Mouse (Mus musculus): ENCODE measurements around the gene Wdr46.

Gene Wdr46

DNA sequence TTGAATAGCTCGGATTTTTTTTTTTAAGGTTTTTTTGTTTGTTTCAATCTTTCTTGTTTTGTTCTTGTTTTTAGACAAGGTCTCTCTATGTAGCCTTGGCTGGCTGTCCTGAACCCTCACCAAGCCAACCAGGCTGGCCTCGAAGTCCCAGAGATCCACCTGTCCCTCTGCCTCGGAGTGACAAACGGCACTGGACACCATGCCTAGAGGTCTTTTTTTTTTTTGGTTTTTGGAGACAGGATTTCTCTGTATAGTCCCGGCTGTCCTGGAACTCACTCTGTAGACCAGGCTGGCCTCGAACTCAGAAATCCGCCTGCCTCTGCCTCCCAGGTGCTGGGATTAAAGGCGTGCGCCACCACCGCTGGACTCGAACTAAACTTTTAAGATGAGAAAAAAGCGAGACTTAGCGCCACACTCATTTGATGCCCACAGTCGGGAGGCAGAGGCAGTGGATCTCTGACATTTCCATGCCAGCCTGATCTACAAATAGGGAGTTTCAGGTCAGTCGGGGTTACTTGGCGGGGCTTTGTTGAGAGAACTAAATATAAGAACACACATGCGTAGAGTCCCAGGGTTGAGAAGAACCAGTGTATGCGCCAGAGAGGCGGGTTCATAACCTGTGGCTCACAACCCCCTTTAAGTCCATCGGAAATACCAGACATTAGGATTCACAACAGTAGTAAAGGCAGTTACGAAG is 12.1 kb upstream of the Wdr46 start:
- no peak for DNase-seq (ENCODE audit: low read depth)

DNA sequence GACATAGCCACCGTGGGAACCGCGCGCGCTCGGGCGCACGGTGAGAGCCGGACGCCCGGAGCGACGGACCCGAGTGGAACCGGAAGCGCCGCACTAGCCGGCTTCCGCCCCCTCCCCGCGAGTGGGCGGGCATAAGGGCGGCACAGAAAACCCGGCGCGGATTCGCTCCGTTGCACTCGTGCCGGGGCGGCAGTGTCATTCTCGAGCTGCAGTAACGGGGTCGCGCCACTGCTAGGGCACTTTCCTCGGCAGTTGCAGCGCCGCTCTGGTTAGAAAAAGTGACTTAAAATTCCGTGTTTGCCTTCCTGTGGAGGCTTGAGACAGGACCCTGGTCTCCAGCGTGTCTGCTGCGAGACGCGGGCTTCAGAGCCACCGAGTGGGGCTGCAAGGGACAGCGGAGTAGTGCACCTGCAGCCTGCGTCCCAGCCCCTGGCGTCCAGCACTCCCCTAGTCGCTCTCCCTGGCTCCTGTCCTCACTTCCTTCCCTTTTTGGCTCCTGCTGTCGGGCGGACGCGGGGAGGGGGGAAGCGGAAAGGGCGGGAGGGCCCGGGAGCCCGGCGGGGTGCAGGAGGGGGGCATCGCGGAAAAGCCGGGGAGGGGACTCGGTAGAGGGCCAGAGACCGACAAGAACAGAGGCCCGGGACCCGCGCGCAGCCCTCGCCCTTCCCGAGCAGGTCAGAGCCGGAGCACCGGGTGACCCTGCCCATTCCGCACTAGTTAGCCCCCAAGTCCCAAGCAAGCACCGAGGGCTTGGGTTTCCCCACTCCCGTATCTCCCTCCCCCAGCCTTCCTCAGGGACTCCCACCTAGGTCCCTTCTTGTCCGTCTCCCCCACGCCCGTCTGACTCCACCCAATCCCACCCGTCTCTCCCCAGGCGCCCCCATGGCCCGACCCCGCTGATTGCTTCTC is 10.8 kb upstream of the Wdr46 start, which contains the start of gene Rgl2:
Gene Rgl2, plus strand, starts transcription at position 173 of the 909 bp plus-strand sequence.
- peak; percentile 96 for DNase-seq (ENCODE audit: low read depth)

DNA sequence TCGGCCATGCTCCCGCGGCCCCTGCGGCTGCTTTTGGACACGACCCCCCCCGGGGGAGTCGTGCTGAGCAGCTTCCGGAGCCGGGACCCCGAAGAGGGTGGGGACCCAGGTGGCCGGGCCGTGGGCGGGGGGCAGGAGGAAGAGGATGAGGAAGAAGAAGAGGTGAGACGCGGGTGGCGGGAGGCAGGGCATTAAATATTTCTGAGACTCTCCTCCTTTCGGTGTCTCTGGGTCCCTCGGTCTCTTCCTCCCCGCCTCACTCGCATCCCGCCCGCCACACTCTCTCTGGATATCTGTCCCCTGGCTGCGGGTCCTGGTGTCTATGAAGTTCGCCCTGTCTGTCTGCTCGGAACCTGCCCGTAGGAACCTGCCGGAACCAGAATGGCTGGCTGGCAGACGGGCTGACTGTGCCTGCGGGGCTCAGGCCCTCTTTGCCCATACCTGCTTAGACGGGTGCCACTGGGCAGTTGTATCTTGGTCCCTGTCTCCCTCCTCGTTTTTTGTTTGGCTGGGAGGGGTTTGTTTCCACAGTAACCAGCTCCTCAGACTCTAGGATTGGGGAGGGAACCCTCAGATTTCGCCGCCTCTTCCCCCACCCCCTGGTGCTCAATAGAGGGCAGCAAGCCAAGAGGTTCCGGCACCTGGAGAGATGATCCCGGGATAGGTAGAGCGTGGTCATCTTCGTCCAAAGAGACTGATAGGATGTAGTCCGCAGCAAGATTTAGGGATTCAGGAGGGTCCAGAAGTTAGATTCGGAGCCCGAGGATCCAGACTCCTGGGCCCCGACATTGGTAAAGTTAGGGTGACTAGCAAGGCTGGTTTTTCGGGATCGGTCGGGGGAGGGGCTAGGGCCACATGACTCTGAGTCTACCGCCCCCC is 9.9 kb upstream of the Wdr46 start:
- peak; percentile 87 for DNase-seq (ENCODE audit: low read depth)

- peak; percentile 68 for DNase-seq (ENCODE audit: low read depth)
These were observed 9.1 kb upstream of the Wdr46 start for GRCm38 (mm10) chr17:33931159-33931866.

DNA sequence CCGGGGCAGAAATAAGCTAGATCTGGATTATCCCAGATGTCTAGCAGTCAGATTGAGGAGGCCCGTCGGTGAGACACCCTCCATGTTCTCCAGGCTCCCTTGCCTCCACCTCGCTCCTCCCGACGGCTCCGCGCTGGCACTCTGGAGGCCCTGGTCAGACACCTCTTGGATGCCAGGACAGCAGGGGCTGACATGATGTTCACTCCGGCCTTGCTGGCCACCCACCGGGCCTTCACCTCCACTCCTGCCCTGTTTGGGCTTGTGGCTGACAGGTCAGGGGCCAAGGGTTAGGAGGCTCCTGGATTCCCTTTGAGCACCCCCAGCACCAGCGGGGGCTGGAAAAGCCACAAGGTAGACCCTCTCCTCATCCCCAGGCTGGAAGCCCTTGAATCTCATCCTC is 8.5 kb upstream of the Wdr46 start:
- DNase-seq (ENCODE audit: low read depth) = no peak

GRCm38 (mm10) chr17:33932448-33932847 is 8.0 kb upstream of the Wdr46 start:
- no peak for DNase-seq (ENCODE audit: low read depth)

GRCm38 (mm10) chr17:33932970-33933369 is 7.5 kb upstream of the Wdr46 start:
- DNase-seq (ENCODE audit: low read depth) = no peak

DNA sequence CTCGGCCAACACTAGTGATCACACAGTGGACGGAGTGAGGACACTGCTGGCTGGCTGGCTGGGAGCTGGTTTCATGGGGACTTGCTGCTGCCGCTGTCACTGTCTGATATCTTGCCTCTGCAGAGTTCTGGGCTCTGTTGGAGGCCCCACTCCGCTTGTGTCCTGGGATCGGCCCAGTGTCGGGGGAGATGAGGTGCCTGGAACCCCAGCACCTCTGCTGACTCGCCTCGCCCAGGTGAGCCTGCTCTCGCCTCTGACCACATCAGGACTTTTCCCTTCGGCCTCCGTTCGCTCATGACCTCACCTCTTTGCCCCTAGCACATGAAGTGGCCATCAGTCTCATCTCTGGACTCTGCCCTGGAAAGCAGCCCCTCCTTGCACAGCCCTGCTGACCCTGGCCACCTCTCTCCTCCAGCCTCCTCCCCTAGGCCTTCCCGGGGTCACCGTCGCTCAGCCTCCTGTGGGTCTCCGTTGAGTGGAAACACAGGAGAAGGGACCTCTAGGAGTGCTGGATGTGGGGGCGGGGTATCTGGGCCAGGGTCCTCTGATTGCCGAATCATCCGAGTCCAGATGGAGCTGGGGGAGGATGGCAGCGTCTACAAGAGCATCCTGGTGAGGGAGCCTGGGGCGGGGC is 4.9 kb upstream of the Wdr46 start:
- no peak for DNase-seq (ENCODE audit: low read depth)

GRCm38 (mm10) chr17:33936993-33937392 is 3.5 kb upstream of the Wdr46 start:
- DNase-seq (ENCODE audit: low read depth) = no peak

- no peak for DNase-seq (ENCODE audit: low read depth)
These were observed 1.7 kb upstream of the Wdr46 start for GRCm38 (mm10) chr17:33938783-33939182.

- peak; percentile 60 for DNase-seq (ENCODE audit: low read depth)
These were observed 521 bp downstream of the Wdr46 start for GRCm38 (mm10) chr17:33940981-33941380.

DNA sequence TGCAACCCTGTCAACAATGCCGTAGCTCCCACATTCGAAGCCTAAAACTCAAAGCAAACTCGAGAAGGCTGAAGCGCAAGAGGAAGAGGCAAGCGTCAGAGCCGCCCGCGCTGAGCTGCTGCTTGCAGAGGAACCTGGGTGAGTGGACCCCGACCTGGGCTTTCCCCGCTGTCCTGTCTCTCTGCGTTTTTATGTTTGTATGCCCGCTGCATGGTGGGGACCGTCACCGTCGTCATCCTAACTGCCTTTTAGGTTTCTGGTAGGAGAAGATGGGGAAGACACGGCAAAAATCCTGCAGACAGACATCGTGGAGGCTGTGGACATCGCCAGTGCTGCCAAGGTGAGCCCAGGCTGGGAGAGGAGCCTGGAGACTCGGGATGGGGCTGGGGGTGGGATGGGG is 921 bp downstream of the Wdr46 start:
- peak; percentile 46 for DNase-seq (ENCODE audit: low read depth)

- DNase-seq (ENCODE audit: low read depth) = no peak
These were observed 3.0 kb downstream of the Wdr46 start for GRCm38 (mm10) chr17:33943454-33943853.

DNA sequence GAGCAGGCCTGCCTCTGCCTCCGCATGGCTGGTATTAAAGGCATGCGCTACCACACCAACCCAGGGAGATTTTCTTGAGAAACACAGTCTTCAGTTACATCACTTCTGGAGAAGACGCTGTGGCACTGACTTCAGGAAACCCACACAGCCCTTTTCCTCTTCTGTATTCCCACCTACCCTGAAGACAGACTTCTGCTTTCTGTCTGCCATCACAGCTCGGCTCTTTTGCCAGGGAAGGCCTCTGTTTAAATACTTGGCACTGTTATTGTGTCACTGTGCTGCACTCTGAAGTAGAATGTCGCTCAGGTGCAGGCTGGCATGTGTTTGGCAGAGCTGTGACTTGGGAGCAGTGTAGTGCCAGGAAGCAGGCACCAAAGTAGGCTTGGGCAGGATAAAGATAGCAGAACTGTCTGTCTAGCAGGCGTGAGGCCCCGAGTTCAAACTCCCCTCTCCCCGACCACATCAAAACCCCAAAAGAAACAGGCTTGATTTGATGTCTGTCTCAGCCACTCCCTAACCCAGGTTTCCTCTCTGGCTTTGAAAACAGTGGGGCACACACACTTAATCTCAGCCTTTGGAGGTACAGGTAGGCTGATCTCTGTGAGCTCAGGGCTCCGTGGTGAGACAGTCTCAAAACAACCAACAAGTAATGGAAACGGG is 7.1 kb downstream of the Wdr46 start:
- DNase-seq (ENCODE audit: low read depth) = peak; percentile 62

DNA sequence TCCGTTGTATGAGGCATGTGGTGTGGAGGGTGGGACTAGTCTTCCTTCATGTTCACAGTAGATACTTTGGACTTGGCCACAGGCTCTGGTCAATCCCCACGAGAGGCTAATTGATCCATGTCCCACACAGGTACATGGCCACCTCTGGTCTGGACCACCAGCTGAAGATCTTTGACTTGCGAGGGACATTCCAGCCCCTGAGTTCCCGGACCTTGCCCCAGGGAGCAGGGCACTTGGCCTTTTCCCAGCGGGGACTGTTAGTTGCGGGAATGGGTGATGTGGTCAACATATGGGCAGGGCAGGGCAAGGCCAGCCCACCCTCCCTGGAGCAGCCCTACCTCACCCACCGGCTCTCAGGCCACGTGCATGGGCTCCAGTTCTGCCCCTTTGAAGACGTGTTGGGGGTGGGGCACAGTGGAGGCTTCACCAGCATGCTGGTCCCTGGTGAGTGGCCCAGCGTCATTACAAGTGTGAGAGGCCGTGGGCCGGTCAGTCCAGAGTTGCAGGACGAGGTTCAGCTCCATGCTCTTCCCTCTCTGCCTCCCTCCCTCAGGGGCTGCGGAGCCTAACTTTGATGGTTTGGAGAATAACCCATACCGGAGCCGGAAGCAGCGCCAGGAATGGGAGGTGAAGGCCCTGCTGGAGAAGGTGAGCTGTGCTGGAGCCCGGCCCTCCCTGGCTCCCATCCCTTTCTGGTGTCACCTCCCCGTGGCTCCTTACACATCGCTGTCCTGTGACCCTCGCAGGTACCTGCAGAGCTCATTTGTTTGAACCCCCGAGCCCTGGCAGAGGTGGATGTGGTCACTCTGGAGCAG is 7.8 kb downstream of the Wdr46 start:
- DNase-seq (ENCODE audit: low read depth) = no peak

DNA sequence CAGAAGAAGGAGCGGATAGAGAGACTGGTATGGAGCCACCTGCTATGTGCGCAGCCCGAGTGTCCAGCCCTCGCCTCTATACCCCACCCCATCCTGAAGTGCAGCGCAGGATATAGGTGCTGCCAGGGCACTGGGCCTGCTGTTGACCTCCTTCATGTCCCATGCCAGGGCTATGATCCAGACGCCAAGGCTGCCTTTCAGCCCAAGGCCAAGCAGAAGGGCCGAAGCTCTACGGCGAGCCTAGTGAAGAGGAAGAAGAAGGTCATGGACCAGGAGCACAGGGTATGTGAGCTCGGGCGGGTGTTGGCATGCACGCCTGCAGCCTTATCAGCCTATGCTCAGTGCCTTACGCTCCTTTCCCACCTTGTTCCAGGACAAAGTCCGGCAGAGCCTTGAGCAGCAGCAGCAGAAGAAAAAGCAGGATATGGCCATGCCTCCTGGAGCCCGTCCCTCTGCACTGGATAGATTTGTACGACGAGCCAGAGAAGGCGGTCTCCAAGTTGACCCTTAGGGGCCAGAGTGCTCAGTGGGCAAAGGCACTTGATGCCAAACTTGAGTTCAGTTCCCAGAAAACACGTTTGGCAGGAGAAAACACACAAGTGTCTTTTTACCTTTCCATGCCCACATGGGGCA is 8.6 kb downstream of the Wdr46 start:
- no peak for DNase-seq (ENCODE audit: low read depth)

GRCm38 (mm10) chr17:33950131-33950625 is 9.7 kb downstream of the Wdr46 start:
- no peak for DNase-seq (ENCODE audit: low read depth)

DNA sequence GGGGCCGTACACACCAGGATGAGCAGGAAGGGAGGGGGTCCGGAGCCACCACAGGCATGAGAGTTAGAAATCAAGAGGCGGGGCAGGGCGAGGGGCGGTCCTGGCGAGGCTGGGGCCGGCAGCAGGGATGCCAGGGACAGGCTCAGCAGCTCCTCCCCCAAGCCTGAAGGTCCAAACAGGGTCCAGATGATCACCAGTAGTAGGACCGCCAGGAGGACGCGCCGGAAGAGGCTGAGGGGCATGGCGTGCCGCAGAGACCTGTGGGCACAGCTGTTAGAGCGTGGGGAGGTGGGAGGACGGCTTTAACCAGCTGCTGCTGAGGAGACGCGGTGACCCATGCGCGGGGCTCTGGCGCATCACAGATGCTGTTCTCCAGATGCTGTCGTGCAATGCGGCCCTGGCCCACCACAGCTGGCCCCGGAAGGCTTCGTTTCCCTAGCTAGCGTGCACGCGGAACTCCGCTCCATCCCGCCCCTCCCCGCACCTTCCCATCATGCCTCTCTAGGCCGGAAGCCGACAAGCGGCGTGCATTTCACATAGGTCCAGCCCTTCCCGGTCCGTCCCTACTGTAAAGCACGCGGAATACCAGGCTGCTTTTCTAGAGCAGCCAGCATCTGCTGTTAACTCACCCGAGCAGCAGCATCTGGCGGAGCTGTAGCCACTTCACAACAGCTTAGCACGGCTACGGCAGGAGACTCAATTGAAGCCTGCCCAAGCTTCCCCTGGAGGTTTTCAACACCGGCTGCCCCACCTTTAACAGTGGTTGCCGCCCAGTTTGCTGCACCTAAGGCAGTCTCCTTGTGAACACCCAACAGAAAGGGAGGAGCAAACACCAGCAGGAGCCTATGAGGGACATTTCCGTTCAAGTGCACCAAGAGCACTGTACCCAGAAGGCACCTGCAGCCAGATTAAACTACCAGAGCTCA is 10.8 kb downstream of the Wdr46 start, which contains the start of gene B3galt4:
Gene B3galt4, minus strand, starts transcription at position 468 of the 926 bp plus-strand sequence.
- DNase-seq (ENCODE audit: low read depth) = peak; percentile 92

Measured in induced T-regulatory cell, adult 2 months (primary cell).